Mouse (Mus musculus): Measurements from ENCODE around the gene Dgkh. TPM values are rescaled to one million over a fixed set of nuclear protein-coding genes. Genes with fewer than 3 reads are reported as not detected.
"Not testable (repeated sequence)": the region's sequence is repeated elsewhere in the genome, so short reads cannot be mapped to it uniquely, and the experiment has no call there.

Dgkh gene
- polyA plus RNA-seq, 1 experiment, result 1.2 TPM

- TF ChIP-seq CEBPB (IDR thresholded peaks at IDR 0.05; ENCODE audit: low read depth) (no peak), CTCF (IDR thresholded peaks at IDR 0.05; ENCODE audit: control insufficient read depth, insufficient read depth, insufficient read length) (no peak), FOSL1 (IDR thresholded peaks at IDR 0.05; ENCODE audit: insufficient read depth, low read length, poor library complexity, severe bottlenecking) (no peak), MAX (IDR thresholded peaks at IDR 0.05) (no peak), USF1 (IDR thresholded peaks at IDR 0.05; ENCODE audit: low read depth) (no peak), MYOG (IDR thresholded peaks at IDR 0.05; ENCODE audit: control insufficient read depth, extremely low read depth, insufficient read length) (no peak), MYOD1 (IDR thresholded peaks at IDR 0.05; ENCODE audit: control insufficient read depth, insufficient read length, low read depth) (no peak)
These were observed 173.5 kb downstream of the Dgkh start for GRCm38 (mm10) chr14:78559042-78559441.

GRCm38 (mm10) chr14:78554830-78555229 is 177.7 kb downstream of the Dgkh start:
- H3K79me3 ChIP-seq (ENCODE audit: low read depth); H3ac ChIP-seq (ENCODE audit: control insufficient read depth, insufficient read length, low read depth); H3K4me3 ChIP-seq (ENCODE audit: insufficient read depth, poor library complexity, severe bottlenecking); H3K36me3 ChIP-seq (ENCODE audit: control insufficient read depth, insufficient read depth); H3K27me3 ChIP-seq (ENCODE audit: control insufficient read depth, insufficient read depth, insufficient read length); H3K79me2 ChIP-seq (ENCODE audit: control insufficient read depth, insufficient read depth): not testable (repeated sequence)

More at GRCm38 (mm10) chr14:78559042-78559441, 173.5 kb downstream of the Dgkh start:
- Histone ChIP-seq H3K79me3 (ENCODE audit: low read depth) (no peaks in the 10 kb centered on the region), H3K4me3 (ENCODE audit: insufficient read depth, poor library complexity, severe bottlenecking) (no peak overlapping the region), H3ac (ENCODE audit: control insufficient read depth, insufficient read length, low read depth) (no peak overlapping the region), H3K27me3 (ENCODE audit: control insufficient read depth, insufficient read depth, insufficient read length) (no peaks in the 10 kb centered on the region), H3K79me2 (ENCODE audit: control insufficient read depth, insufficient read depth) (no peaks in the 10 kb centered on the region), H3K36me3 (ENCODE audit: control insufficient read depth, insufficient read depth) (no peaks in the 10 kb centered on the region)

- Histone ChIP-seq H3ac (ENCODE audit: control insufficient read depth, insufficient read length, low read depth) (no peak overlapping the region), H3K79me2 (ENCODE audit: control insufficient read depth, insufficient read depth) (no peaks in the 10 kb centered on the region), H3K79me3 (ENCODE audit: low read depth) (no peaks in the 10 kb centered on the region), H3K27me3 (ENCODE audit: control insufficient read depth, insufficient read depth, insufficient read length) (no peaks in the 10 kb centered on the region), H3K4me3 (ENCODE audit: insufficient read depth, poor library complexity, severe bottlenecking) (no peak overlapping the region), H3K36me3 (ENCODE audit: control insufficient read depth, insufficient read depth) (no peaks in the 10 kb centered on the region)
- TF ChIP-seq MYOG (IDR thresholded peaks at IDR 0.05; ENCODE audit: control insufficient read depth, extremely low read depth, insufficient read length), result no peak
These were observed 178.9 kb downstream of the Dgkh start for GRCm38 (mm10) chr14:78553661-78554060.

- no peak overlapping the region for H3K4me3 ChIP-seq (ENCODE audit: insufficient read depth, poor library complexity, severe bottlenecking)
- H3K79me3 ChIP-seq (ENCODE audit: low read depth), result no peaks in the 10 kb centered on the region
- TF ChIP-seq CEBPB (IDR thresholded peaks at IDR 0.05; ENCODE audit: low read depth) (no peak), CTCF (IDR thresholded peaks at IDR 0.05; ENCODE audit: control insufficient read depth, insufficient read depth, insufficient read length) (no peak), MYOD1 (IDR thresholded peaks at IDR 0.05; ENCODE audit: control insufficient read depth, insufficient read length, low read depth) (no peak), MYOG (IDR thresholded peaks at IDR 0.05; ENCODE audit: control insufficient read depth, extremely low read depth, insufficient read length) (no peak), FOSL1 (IDR thresholded peaks at IDR 0.05; ENCODE audit: insufficient read depth, low read length, poor library complexity, severe bottlenecking) (no peak), MAX (IDR thresholded peaks at IDR 0.05) (no peak), USF1 (IDR thresholded peaks at IDR 0.05; ENCODE audit: low read depth) (no peak)
- H3K27me3 ChIP-seq (ENCODE audit: control insufficient read depth, insufficient read depth, insufficient read length), result no peaks in the 10 kb centered on the region
- H3ac ChIP-seq (ENCODE audit: control insufficient read depth, insufficient read length, low read depth), result no peak overlapping the region
- no peaks in the 10 kb centered on the region for H3K36me3 ChIP-seq (ENCODE audit: control insufficient read depth, insufficient read depth)
- H3K79me2 ChIP-seq (ENCODE audit: control insufficient read depth, insufficient read depth), result no peaks in the 10 kb centered on the region
These were observed 183.8 kb downstream of the Dgkh start for GRCm38 (mm10) chr14:78548807-78549206.

- H3K36me3 ChIP-seq (ENCODE audit: control insufficient read depth, insufficient read depth), result no peaks in the 10 kb centered on the region
- H3K79me2 ChIP-seq (ENCODE audit: control insufficient read depth, insufficient read depth), result peaks cover 3% of the 10 kb centered on the region
- no peaks in the 10 kb centered on the region for H3K27me3 ChIP-seq (ENCODE audit: control insufficient read depth, insufficient read depth, insufficient read length)
- H3ac ChIP-seq (ENCODE audit: control insufficient read depth, insufficient read length, low read depth), result no peak overlapping the region
- H3K4me3 ChIP-seq (ENCODE audit: insufficient read depth, poor library complexity, severe bottlenecking), result no peak overlapping the region
- H3K79me3 ChIP-seq (ENCODE audit: low read depth), result no peaks in the 10 kb centered on the region
- TF ChIP-seq CEBPB (IDR thresholded peaks at IDR 0.05; ENCODE audit: low read depth) (no peak), MYOG (IDR thresholded peaks at IDR 0.05; ENCODE audit: control insufficient read depth, extremely low read depth, insufficient read length) (no peak), CTCF (IDR thresholded peaks at IDR 0.05; ENCODE audit: control insufficient read depth, insufficient read depth, insufficient read length) (no peak), MAX (IDR thresholded peaks at IDR 0.05) (no peak), FOSL1 (IDR thresholded peaks at IDR 0.05; ENCODE audit: insufficient read depth, low read length, poor library complexity, severe bottlenecking) (no peak), USF1 (IDR thresholded peaks at IDR 0.05; ENCODE audit: low read depth) (no peak), MYOD1 (IDR thresholded peaks at IDR 0.05; ENCODE audit: control insufficient read depth, insufficient read length, low read depth) (peak; percentile 15)
These were observed 191.3 kb downstream of the Dgkh start for GRCm38 (mm10) chr14:78541319-78541718.

- no peak for TF ChIP-seq MYOD1 (IDR thresholded peaks at IDR 0.05; ENCODE audit: control insufficient read depth, insufficient read length, low read depth)
- TF ChIP-seq CEBPB (IDR thresholded peaks at IDR 0.05; ENCODE audit: low read depth), result no peak
- no peak for TF ChIP-seq MAX (IDR thresholded peaks at IDR 0.05)
- no peak for TF ChIP-seq MYOG (IDR thresholded peaks at IDR 0.05; ENCODE audit: control insufficient read depth, extremely low read depth, insufficient read length)
- no peak for TF ChIP-seq FOSL1 (IDR thresholded peaks at IDR 0.05; ENCODE audit: insufficient read depth, low read length, poor library complexity, severe bottlenecking)
- no peak for TF ChIP-seq CTCF (IDR thresholded peaks at IDR 0.05; ENCODE audit: control insufficient read depth, insufficient read depth, insufficient read length)
- TF ChIP-seq USF1 (IDR thresholded peaks at IDR 0.05; ENCODE audit: low read depth), result no peak
- Histone ChIP-seq H3K4me3 (ENCODE audit: insufficient read depth, poor library complexity, severe bottlenecking) (no peak overlapping the region), H3K27me3 (ENCODE audit: control insufficient read depth, insufficient read depth, insufficient read length) (no peaks in the 10 kb centered on the region), H3K36me3 (ENCODE audit: control insufficient read depth, insufficient read depth) (no peaks in the 10 kb centered on the region), H3K79me2 (ENCODE audit: control insufficient read depth, insufficient read depth) (peaks cover 18% of the 10 kb centered on the region), H3ac (ENCODE audit: control insufficient read depth, insufficient read length, low read depth) (no peak overlapping the region), H3K79me3 (ENCODE audit: low read depth) (peaks cover 11% of the 10 kb centered on the region)
These were observed 192.8 kb downstream of the Dgkh start for GRCm38 (mm10) chr14:78539821-78540220.
